1 mouse cellular context compared by ENCODE assay signal in the genomic region with DNA sequence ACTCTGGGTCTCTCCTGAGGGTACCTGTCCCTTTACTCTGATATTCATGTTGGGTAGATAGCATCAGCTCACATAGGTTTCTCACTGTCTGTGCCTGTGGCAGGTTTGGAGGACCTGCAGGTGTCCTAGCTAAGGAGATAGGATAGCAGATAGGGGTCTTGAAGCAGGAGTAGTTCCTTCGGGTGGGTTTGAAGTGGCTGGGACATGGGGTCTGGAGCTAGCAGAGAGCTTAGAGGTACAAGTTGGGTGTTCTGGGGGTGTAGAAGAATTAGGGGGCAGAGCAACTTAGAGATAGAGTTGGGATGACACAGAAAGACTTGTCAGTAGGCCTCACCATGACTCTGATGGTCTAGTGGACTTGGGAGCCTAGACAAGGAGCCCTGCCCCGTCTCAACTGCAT.
TF ChIP-seq lines count a peak whose summit lies in the region.

No protein-coding gene starts in this region.

TF ChIP-seq in CH12.LX, 34 proteins besides CTCF, POLR2A, EP300 and RAD21:
- no peak for TF ChIP-seq MAZ (IDR thresholded peaks at IDR 0.05; ENCODE audit: low read depth, low read length)
- no peak for TF ChIP-seq POLR2AphosphoS2 (IDR thresholded peaks at IDR 0.05; ENCODE audit: low read depth, low read length)
- no peak for TF ChIP-seq MAX (IDR thresholded peaks at IDR 0.05; ENCODE audit: low read length)
- TF ChIP-seq CHD1 (IDR thresholded peaks at IDR 0.05; ENCODE audit: low read depth, low read length): no peak
- no peak for TF ChIP-seq CHD2 (IDR thresholded peaks at IDR 0.05; ENCODE audit: low read length)
- no peak for TF ChIP-seq MEF2A (IDR thresholded peaks at IDR 0.05; ENCODE audit: borderline replicate concordance, low read depth, low read length)
- no peak for TF ChIP-seq JUND (conservative IDR thresholded peaks at IDR 0.05; ENCODE audit: low read depth, low read length)
- TF ChIP-seq KAT2A (IDR thresholded peaks at IDR 0.05; ENCODE audit: insufficient replicate concordance, low read length): no peak
- no peak for TF ChIP-seq E2F4 (IDR thresholded peaks at IDR 0.05; ENCODE audit: insufficient replicate concordance, low read depth, low read length)
- TF ChIP-seq MYC (IDR thresholded peaks at IDR 0.05; ENCODE audit: low read depth, low read length): no peak
- no peak for TF ChIP-seq MAFK (IDR thresholded peaks at IDR 0.05; ENCODE audit: insufficient replicate concordance, low read length)
- TF ChIP-seq ELF1 (IDR thresholded peaks at IDR 0.05; ENCODE audit: low read depth, low read length): no peak
- TF ChIP-seq IRF4 (IDR thresholded peaks at IDR 0.05; ENCODE audit: low read depth, low read length): no peak
- TF ChIP-seq NELFE (IDR thresholded peaks at IDR 0.05; ENCODE audit: low read depth, low read length): no peak
- no peak for TF ChIP-seq ZNF384 (IDR thresholded peaks at IDR 0.05; ENCODE audit: low read depth, low read length)
